Mouse (Mus musculus) neural tube, embryonic 13.5 days (tissue): ENCODE results near the gene Vmn1r197. TPM values are rescaled to one million over a fixed set of nuclear protein-coding genes. Genes with fewer than 3 reads are reported as not detected.

Experiments
- polyA plus RNA-seq: library from polyadenylated mRNA; unstranded; fragments of >200 nt; fragmentation: Nextera tagmentation; extraction: Ambion mirVana; gene quantifications from 2 replicates; pipeline ENCODE4 v1.2.1, GENCODE M21; 2015

Vmn1r197 gene
- polyA plus RNA-seq, 1 experiment from 2014 or later: not detected

Other genes with a start within 250 kb of the Vmn1r197 start
- gene Vmn1r188, start 240.1 kb upstream of the Vmn1r197 start, polyA plus RNA-seq: not detected in 2 replicates
- not detected in 2 replicates for gene Vmn1r189, start 218.8 kb upstream of the Vmn1r197 start, polyA plus RNA-seq
- gene Vmn1r191, start 140.6 kb upstream of the Vmn1r197 start, polyA plus RNA-seq: not detected in 2 replicates
- not detected in 2 replicates for gene Vmn1r192, start 133.4 kb upstream of the Vmn1r197 start, polyA plus RNA-seq
- gene Vmn1r193, start 101.4 kb upstream of the Vmn1r197 start, polyA plus RNA-seq: not detected in 2 replicates
- not detected in 2 replicates for gene Vmn1r194, start 80.4 kb upstream of the Vmn1r197 start, polyA plus RNA-seq
- not detected in 2 replicates for gene Vmn1r195, start 54.1 kb upstream of the Vmn1r197 start, polyA plus RNA-seq
- gene Vmn1r196, start 34.7 kb upstream of the Vmn1r197 start, polyA plus RNA-seq: not detected in 2 replicates
- gene Vmn1r198, start 25.8 kb downstream of the Vmn1r197 start, polyA plus RNA-seq: not detected in 2 replicates
- gene Vmn1r199, start 55.2 kb downstream of the Vmn1r197 start, polyA plus RNA-seq: not detected in 2 replicates
- gene Vmn1r200, start 65.8 kb downstream of the Vmn1r197 start, polyA plus RNA-seq: not detected in 2 replicates
- not detected in 2 replicates for gene Vmn1r201, start 147.3 kb downstream of the Vmn1r197 start, polyA plus RNA-seq
- gene Vmn1r202, start 180.8 kb downstream of the Vmn1r197 start, polyA plus RNA-seq: not detected in 2 replicates
- not detected in 2 replicates for gene Vmn1r203, start 193.5 kb downstream of the Vmn1r197 start, polyA plus RNA-seq
- not detected in 2 replicates for gene Vmn1r204, start 228.6 kb downstream of the Vmn1r197 start, polyA plus RNA-seq